Mouse (Mus musculus) naive thymus-derived CD4-positive, alpha-beta T cell, adult 2 months (primary cell): ENCODE results near the gene Srarp.

Experiments
- DNase-seq: peaks from one replicate; pipeline ENCODE4 v3.0.0-alpha.2; 2011; ENCODE audit warnings: low read depth

Gene Srarp

DNA sequence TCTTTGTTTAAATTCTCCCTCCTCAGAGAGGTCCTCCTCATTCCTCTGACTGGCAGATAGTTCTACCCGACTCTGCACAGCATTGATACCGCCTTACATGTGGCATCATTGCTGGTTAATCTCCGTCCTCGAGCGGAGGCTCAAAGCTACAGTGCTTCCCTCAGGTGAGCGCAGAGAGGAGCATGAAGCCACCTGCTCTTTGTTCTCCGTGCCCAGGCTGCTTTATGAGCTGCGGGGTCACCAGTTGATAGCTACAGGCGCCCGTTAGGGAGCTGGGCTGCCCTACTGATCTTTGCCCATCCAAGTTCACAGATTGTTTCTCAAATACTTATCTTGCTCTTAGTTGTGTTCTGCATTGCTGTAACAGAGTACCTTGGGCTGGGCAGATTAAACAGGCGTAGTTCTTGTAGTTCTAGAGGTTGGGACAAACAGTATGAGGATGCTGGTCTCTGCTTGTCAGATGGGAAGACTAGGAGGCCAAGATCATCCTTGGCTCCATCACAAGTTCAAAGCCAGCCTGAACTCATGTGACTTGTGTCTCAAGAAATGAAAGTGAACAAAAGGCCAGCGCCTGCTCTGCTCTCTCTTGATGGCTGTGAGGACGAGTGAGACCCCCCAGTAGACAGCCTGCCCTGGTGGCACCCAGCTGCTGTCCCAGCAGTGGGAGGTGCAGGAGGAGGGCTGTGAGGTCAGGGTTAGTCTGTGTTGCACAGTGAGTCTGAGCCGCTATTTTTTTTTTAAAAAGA, 20.5 kb upstream of the Srarp start:
- no peak for DNase-seq

GRCm38 (mm10) chr4:141455526-141455925, 19.6 kb upstream of the Srarp start:
- DNase-seq = no peak

DNA sequence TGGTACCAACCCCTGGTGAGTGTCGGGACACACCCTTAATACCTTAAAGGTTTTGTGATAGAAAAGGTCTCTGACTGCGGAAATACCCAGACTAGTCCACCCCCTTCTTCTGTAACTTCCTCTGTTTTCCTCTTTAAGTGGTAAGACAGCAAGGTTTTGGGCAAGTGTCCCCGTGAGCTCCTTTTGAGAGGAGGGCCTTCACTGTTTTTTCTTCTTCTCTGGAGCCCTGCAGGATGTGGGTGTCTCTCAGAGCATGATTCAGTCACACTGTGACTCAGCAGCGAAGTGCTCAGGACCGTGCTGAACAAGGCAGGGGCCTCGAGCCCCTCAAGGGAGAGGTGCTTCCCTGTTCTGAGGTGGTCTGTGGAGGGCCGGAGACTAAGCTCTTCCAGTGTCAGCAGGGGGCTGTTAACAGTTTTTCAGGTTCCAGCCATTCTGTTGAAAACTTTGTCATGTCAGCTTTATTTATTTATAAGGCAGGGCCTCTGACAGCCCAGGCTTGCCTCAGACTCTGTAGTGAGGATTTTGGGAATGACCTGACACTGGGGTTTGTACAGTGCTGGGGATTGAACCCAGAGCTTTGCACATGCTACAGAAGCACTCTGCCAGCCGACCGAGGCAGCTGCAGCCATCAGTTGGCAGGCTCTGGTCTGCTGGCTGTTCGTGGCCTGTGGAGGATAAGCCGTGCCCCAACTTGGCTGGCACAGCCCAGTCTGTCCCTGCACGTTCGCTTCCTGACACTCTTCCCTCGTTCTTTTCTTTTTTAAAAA, 18.9 kb upstream of the Srarp start:
- DNase-seq = peak; percentile 83

GRCm38 (mm10) chr4:141451916-141452450, 16.1 kb upstream of the Srarp start:
- DNase-seq = no peak

GRCm38 (mm10) chr4:141451251-141451650, 15.3 kb upstream of the Srarp start:
- DNase-seq = no peak

DNA sequence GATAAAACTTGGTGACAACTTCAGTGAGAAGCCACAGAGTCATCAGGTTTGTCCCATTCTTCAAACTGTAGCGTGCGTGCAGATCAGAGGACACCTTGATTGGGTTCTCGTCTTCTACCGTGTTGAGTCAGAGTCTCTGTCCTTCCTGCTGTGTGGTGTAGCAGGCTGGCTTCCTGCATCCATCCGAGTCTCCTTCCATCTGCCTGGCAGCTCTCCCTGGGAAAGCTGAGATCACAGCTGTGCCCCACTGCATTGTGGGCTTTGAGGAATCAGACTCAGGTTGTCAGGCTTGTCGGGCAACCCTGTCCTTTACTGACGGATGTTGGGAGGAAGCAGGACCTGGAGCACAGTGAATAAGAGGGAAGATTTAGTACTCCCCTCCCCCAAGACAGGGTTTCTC, 10.3 kb upstream of the Srarp start:
- no peak for DNase-seq

GRCm38 (mm10) chr4:141445328-141445720, 9.4 kb upstream of the Srarp start:
- peak; percentile 44 for DNase-seq

- peak; percentile 92 for DNase-seq
Observed at GRCm38 (mm10) chr4:141444451-141445327, 8.8 kb upstream of the Srarp start, which contains the start of gene Zbtb17. Gene Zbtb17 (plus strand): TSS chr4:141444654.

DNA sequence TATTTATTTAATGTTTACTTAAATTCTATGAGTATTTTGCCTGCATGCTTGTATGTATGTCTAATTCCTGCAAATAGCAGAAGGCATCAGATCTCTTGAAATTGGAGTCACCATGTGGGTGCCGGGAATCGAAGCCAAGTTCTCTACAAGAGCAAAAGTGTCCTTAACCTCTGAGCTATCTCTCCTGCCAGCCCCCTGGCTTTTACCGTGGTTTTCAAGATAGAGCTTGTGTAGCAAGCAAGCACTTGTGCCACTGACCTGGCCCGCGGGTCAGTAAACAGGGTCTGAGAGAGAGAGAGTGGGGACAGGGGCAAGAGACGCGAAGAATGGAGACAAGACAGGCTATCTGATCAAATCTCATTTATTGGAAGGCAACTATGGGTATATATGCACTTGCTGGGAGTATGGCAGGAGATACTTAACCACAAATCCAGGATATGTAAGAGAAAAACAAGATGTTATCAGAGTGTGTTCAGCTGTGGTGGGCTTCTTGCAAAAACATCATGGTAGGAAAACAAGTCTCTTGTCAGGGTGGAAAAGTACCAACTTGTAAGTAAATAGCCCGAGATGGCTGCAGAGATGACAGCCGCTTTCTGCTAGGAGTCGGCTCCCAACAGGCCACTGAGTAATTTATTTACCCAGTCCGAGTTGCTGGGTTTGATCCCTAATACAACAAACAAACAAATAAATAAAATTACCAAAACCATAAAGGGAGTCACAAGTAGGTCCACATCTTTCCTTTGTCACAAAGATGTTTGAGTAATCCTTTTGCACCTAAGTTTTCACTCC, 7.9 kb upstream of the Srarp start:
- peak; percentile 26 for DNase-seq

GRCm38 (mm10) chr4:141440877-141441276, 5.0 kb upstream of the Srarp start:
- no peak for DNase-seq

GRCm38 (mm10) chr4:141439083-141439803, 3.3 kb upstream of the Srarp start:
- DNase-seq = no peak

GRCm38 (mm10) chr4:141433191-141433590, 2.7 kb downstream of the Srarp start:
- no peak for DNase-seq

- no peak for DNase-seq
Observed at GRCm38 (mm10) chr4:141432666-141433065, 3.2 kb downstream of the Srarp start.

GRCm38 (mm10) chr4:141430997-141431396, 4.9 kb downstream of the Srarp start:
- DNase-seq = peak; percentile 84

GRCm38 (mm10) chr4:141429847-141430246, 6.1 kb downstream of the Srarp start:
- DNase-seq = no peak

DNA sequence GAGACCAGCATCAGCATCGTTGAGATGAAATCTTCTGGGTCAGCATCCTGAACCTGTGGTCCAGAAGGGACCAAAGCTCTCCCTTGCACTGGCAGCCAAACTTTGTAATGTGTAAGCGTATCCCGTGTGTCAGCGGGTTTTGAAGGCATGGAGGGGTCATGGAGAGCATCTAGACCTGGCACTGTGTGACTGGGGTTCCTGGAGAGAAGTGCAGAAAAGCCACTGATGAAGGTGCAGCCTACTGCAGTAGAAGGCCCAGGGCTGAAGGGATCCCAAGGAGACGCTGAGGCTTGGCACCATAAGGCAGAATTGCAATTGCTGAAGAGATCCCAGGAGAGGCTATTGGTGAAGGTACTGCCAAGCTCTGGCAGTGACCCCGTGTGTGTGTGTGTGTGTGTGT, 6.5 kb downstream of the Srarp start:
- DNase-seq = no peak

GRCm38 (mm10) chr4:141427921-141428320, 8.0 kb downstream of the Srarp start:
- no peak for DNase-seq

DNA sequence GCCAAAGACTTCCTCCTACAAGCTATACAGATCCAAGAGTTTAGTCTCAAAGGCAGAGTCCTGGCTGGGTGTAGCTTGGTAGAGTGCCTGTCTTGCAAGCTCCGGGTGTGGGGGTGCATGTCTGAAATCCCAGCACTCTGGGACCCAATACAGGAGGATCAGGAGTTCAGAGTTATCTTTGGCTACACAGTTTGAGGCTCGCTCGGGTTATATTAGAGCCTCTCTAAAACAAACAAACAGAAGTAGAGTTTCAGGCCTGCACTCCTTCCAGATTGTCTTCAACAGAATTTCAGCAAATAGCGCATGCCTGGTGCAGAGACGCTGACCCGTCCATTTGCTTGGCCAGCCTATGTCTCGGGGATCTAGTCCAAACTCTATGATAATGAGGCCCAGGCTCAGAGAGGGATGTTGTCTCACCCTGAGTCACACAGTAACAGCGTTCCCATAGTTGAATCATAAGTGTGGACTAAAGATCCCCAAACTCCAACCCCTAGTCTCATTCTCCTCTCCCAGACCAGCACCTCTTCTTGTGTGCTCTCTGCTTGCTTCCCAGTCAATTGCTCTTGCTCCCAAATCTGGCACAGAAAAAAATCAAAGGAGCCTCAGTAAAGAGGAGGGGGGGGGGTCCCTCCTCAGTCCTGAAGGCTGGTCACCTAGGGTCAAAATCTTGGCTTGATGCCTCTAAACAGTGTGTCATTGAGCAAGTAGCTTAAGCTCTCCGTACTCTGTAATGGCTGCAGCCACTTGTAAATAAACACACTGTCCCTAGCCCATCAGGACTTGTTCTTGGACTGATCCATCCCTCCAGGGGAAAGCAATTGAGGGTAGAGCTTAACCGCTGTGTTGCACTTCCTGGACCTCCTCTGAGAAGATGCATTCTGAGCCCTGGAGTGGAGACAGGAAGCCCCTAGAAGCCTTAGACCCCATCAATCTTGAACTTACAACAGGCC, 8.8 kb downstream of the Srarp start:
- DNase-seq = no peak
